Mouse (Mus musculus): ENCODE measurements around the gene Itgb4.
"Not testable (repeated sequence)": the region's sequence is repeated elsewhere in the genome, so short reads cannot be mapped to it uniquely, and the experiment has no call there.

Itgb4 gene

GRCm38 (mm10) chr11:116008832-116009375 lies 34.4 kb downstream of the Itgb4 start:
- DNase-seq (ENCODE audit: low read depth) = no peak

- no peak for DNase-seq (ENCODE audit: low read depth)
Measured at GRCm38 (mm10) chr11:116009661-116010060, 35.2 kb downstream of the Itgb4 start.

- DNase-seq (ENCODE audit: low read depth) = no peak
Measured at GRCm38 (mm10) chr11:116010146-116010545, 35.6 kb downstream of the Itgb4 start.

- DNase-seq (ENCODE audit: low read depth) = no peak
Measured at GRCm38 (mm10) chr11:116010948-116011347, 36.4 kb downstream of the Itgb4 start.

- DNase-seq (ENCODE audit: low read depth) = no peak
Measured at GRCm38 (mm10) chr11:116011529-116012261, 37.2 kb downstream of the Itgb4 start.

- DNase-seq (ENCODE audit: low read depth) = peak; percentile 90
Measured at GRCm38 (mm10) chr11:116012262-116012947, 37.9 kb downstream of the Itgb4 start, which contains the start of gene Galk1. Gene Galk1, minus strand, starts transcription at chr11:116012719.

- DNase-seq (ENCODE audit: low read depth) = no peak
Measured at GRCm38 (mm10) chr11:116014821-116015220, 40.3 kb downstream of the Itgb4 start.

GRCm38 (mm10) chr11:116018106-116018505 lies 43.6 kb downstream of the Itgb4 start:
- DNase-seq (ENCODE audit: low read depth) = peak; percentile 61

- not testable (repeated sequence) for DNase-seq (ENCODE audit: low read depth)
Measured at GRCm38 (mm10) chr11:116018867-116019266, 44.4 kb downstream of the Itgb4 start.

- DNase-seq (ENCODE audit: low read depth) = peak; percentile 56
Measured at GRCm38 (mm10) chr11:116019360-116019791, 44.9 kb downstream of the Itgb4 start.

- DNase-seq (ENCODE audit: low read depth) = peak; percentile 66
Measured at GRCm38 (mm10) chr11:116019976-116020411, 45.5 kb downstream of the Itgb4 start.

GRCm38 (mm10) chr11:116020519-116020922 lies 46.0 kb downstream of the Itgb4 start:
- peak; percentile 68 for DNase-seq (ENCODE audit: low read depth)

- DNase-seq (ENCODE audit: low read depth) = peak; percentile 57
Measured at GRCm38 (mm10) chr11:116021328-116022220, 47.1 kb downstream of the Itgb4 start.

- DNase-seq (ENCODE audit: low read depth) = peak; percentile 53
Measured at GRCm38 (mm10) chr11:116022256-116022780, 47.8 kb downstream of the Itgb4 start.

- peak; percentile 57 for DNase-seq (ENCODE audit: low read depth)
Measured at GRCm38 (mm10) chr11:116023074-116023770, 48.7 kb downstream of the Itgb4 start.

- DNase-seq (ENCODE audit: low read depth) = no peak
Measured at GRCm38 (mm10) chr11:116023771-116024355, 49.4 kb downstream of the Itgb4 start.

- DNase-seq (ENCODE audit: low read depth) = peak; percentile 99
Measured at GRCm38 (mm10) chr11:116024356-116024808, 49.9 kb downstream of the Itgb4 start.

GRCm38 (mm10) chr11:116025056-116025845 lies 50.7 kb downstream of the Itgb4 start:
- DNase-seq (ENCODE audit: low read depth) = no peak

GRCm38 (mm10) chr11:116027756-116028155 lies 53.2 kb downstream of the Itgb4 start, which contains the start of gene H3f3b:
Gene H3f3b, minus strand, starts transcription at chr11:116027962.
- no peak for DNase-seq (ENCODE audit: low read depth)
